Mouse (Mus musculus): Measurements from ENCODE around the gene Npsr1. TPM values are rescaled to one million over a fixed set of nuclear protein-coding genes. Genes with fewer than 3 reads are reported as not detected.

Gene Npsr1
- polyA plus RNA-seq, 1 experiment from 2014 or later: 0.17 TPM

DNA sequence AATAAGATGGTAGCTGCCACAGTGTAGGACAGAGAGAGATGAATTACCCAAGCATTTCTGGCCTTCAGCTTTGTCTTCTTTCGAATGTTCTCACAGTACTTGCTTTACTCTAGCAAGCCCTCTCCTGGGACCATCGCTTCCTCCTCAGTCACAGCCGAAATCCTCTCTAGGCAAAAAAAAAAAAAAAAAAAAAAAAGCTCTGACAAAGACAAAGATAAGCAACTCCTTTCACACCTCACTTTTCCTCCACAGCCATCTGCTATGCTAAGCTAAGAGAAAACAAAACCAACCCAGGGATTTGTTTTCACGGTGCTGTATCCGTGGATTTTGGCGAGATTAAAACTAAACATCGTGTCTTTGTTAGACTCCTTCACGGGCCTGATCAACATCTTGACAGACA is 156.4 kb downstream of the Npsr1 start:
- whole genome bisulfite sequencing: 53% methylated on average over 8 of the region's 8 CpGs
- Histone ChIP-seq H3K27ac (replicated peaks) (peak overlapping the region; percentile 39; the same call in 1 of the 2 replicates), H3K9ac (replicated peaks) (no peak overlapping the region), H3K4me2 (replicated peaks) (no peak overlapping the region), H3K9me3 (no peaks in the 10 kb centered on the region), H3K27me3 (no peaks in the 10 kb centered on the region), H3K4me3 (no peak overlapping the region), H3K4me1 (no peaks in the 10 kb centered on the region), H3K36me3 (no peaks in the 10 kb centered on the region)
- ATAC-seq (replicated peaks): no peak

DNA sequence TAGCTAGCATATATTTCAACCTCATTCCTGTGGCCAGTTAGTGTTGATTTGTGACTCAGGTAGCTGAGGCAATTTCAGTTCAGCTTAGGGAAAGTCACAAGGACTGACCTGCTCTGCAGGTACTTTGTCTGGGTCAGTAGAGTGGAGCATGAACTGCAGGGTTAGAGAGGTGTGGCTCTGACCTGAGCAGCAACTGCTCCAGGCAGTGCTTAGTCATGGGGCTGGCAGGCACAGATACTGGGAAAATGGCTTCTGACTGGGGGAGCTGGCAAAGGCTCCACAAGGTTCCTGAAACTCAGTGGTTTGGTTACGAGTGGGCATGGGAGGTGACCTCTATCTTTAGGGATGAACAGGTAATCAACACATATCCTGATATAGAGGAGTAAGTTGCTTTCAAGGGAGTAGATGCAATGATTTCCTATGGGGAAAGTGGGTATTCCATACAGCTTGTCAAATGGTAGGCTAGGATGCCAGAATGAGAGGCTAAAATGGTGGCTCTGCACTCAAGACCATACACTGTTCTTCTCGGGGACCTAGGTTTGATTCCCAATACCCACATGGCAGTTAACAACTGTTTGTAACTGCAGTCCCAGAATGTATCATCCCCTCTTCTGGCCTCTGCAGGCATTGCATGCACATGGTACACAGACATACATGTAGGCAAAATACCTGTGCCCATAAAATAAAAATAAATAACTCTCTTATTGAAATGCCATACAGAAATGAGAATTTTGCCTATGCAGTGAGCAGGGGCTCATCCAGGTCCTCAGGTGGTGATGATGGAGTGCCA is 182.9 kb downstream of the Npsr1 start:
- Histone ChIP-seq H3K27me3 (no peaks in the 10 kb centered on the region), H3K27ac (replicated peaks) (no peak overlapping the region), H3K4me2 (replicated peaks) (no peak overlapping the region), H3K36me3 (no peaks in the 10 kb centered on the region), H3K4me3 (no peak overlapping the region), H3K9me3 (no peaks in the 10 kb centered on the region), H3K9ac (replicated peaks) (no peak overlapping the region), H3K4me1 (peaks cover 9% of the 10 kb centered on the region; the same call in 1 of the 2 replicates)
- no peak for ATAC-seq (replicated peaks)
- WGBS: 94% methylated on average over 2 of the region's 2 CpGs

DNA sequence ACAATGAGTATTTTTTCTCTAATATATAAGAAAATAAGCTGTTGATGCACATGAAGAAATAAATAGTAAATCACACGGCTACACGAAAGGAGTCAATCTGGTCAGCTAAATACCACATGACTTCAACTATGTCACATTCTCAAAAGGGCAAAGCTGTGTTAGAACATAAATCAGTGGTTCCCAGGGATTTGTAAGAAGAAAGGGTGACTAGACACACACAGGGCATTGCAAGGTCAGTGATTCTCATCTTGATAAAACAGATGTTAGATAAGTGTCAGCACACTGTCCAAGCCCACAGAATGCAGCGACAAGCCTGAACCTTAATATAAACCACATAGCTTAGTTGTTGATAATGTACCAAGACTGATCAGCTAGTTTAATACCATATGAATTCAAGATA is 184.8 kb downstream of the Npsr1 start:
- ATAC-seq (replicated peaks): no peak
- Histone ChIP-seq H3K9ac (replicated peaks) (no peak overlapping the region), H3K27ac (replicated peaks) (peak overlapping the region; percentile 83), H3K27me3 (no peaks in the 10 kb centered on the region), H3K4me1 (peaks cover 9% of the 10 kb centered on the region; the same call in 1 of the 2 replicates), H3K36me3 (no peaks in the 10 kb centered on the region), H3K9me3 (no peaks in the 10 kb centered on the region), H3K4me2 (replicated peaks) (no peak overlapping the region), H3K4me3 (no peak overlapping the region)
- WGBS: 74% methylated on average over 3 of the region's 3 CpGs

DNA sequence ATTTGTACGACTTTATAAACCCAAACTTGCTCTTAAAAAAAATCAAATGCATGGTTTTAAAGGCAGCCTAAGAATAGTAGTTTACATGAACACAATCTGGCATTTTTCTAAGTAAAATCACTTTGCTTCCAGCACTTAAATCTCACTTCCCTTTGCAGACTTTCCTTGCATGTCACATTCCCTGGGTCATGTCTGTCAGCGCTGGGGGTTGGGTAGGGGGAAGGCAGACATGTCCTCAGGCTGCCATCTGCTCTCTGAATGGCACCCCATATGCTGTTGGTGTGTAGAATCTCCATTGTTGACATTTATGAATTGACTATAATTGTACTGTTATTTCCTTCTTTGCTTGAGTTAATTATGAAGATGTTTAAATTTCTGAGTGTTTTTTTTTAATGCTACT is 185.3 kb downstream of the Npsr1 start:
- no peak overlapping the region for H3K9ac ChIP-seq (replicated peaks)
- H3K4me2 ChIP-seq (replicated peaks): no peak overlapping the region
- no peaks in the 10 kb centered on the region for H3K9me3 ChIP-seq
- WGBS: 73% methylated on average over 2 of the region's 2 CpGs
- H3K4me3 ChIP-seq: no peak overlapping the region
- H3K27me3 ChIP-seq: no peaks in the 10 kb centered on the region
- H3K36me3 ChIP-seq: no peaks in the 10 kb centered on the region
- H3K4me1 ChIP-seq: peaks cover 9% of the 10 kb centered on the region; the same call in 1 of the 2 replicates
- peak overlapping the region; percentile 83 for H3K27ac ChIP-seq (replicated peaks)
- peak; percentile 87 for ATAC-seq (replicated peaks)

DNA sequence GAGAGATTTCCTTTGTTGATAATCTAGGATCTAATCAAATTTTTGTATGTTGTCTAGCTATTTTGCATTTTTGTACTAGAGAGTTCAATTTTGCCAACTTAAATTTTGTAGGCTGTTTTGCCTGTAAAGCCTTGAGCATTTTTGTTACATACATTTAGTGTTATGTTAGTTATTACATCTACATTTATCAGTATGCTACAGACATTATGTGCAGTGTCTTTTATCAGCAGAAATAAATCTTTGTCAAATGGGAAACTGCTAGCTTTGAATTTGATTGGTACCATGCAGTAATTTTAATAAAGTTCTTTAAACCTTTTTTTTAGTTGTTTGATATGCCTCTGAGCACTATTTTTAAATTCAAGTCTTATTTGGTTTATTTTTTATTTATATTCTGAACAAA is 185.7 kb downstream of the Npsr1 start:
- no peak overlapping the region; the same call in 1 of the 2 replicates for H3K27ac ChIP-seq (replicated peaks)
- no peaks in the 10 kb centered on the region for H3K9me3 ChIP-seq
- ATAC-seq (replicated peaks): no peak
- no peak overlapping the region for H3K9ac ChIP-seq (replicated peaks)
- H3K4me1 ChIP-seq: peaks cover 9% of the 10 kb centered on the region; the same call in 1 of the 2 replicates
- H3K36me3 ChIP-seq: no peaks in the 10 kb centered on the region
- no peak overlapping the region for H3K4me3 ChIP-seq
- H3K27me3 ChIP-seq: no peaks in the 10 kb centered on the region
- H3K4me2 ChIP-seq (replicated peaks): no peak overlapping the region

DNA sequence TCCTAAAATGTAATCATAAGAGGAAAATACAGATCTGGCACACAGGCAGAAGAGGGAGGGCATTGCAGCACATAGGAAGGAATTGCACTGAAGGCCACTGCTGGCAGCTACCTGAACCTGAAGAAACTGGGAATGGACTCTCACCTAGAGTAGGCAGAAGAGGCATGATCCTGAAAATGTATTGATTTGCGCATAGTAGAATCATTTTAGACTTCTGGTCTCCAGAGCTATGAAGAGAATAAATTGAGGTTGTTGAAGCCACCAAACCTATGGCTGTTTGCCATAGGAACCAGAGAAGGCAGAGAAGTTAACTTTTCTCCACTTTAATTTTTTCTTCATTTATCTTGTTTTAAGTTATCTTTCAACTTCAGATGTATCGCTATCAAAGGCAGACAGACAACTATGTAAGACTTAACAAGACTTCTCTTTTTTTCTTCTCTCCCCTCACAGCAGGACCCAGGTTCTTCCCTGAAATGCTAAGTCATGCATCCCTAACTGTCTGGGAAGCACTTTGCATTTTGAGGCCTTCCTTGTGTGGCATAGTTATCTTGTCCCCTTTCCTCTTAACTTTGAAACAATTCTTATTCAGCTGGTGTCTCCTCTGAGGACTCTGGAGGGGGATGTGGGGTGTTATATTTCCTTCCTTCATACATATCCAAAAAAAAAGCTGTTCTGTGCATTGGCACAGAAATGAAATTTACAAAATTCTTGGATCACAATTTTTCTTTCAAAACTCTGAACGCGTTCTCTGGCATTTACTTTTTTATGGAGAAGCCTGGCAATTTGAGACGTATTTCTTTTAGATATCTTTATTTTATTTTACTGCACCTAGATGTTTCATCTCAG is 186.7 kb downstream of the Npsr1 start:
- H3K27ac ChIP-seq (replicated peaks): peak overlapping the region; percentile 75
- ATAC-seq (replicated peaks): no peak
- no peaks in the 10 kb centered on the region for H3K9me3 ChIP-seq

DNA sequence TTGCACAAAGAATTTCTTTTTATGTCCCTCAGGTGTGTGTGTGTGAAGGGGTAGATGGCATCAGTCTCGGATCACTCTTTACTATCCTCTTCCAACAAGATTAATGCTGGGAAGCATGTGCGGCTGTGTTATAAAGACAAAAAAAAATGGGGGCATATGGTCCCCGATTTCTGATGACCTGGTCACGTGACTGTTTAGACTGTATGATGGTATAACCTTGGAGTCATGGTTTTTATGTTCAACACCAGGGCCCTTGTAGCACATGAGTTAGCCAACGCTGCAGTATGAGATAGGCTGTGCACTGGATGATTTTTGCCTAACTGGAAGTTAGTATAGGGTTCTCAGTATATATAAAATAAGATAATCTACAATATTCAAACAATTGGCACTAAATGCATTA is 187.6 kb downstream of the Npsr1 start:
- 94% methylated on average over 5 of the region's 5 CpGs for WGBS
- no peak overlapping the region for H3K4me3 ChIP-seq
- no peaks in the 10 kb centered on the region for H3K9me3 ChIP-seq
- peaks cover 9% of the 10 kb centered on the region; the same call in 1 of the 2 replicates for H3K4me1 ChIP-seq
- H3K4me2 ChIP-seq (replicated peaks): no peak overlapping the region
- no peak overlapping the region for H3K9ac ChIP-seq (replicated peaks)
- no peaks in the 10 kb centered on the region for H3K27me3 ChIP-seq
- no peak for ATAC-seq (replicated peaks)
- peak overlapping the region; percentile 70 for H3K27ac ChIP-seq (replicated peaks)
- H3K36me3 ChIP-seq: no peaks in the 10 kb centered on the region

More for the DNA sequence above, 186.7 kb downstream of the Npsr1 start:
- Histone ChIP-seq H3K4me2 (replicated peaks) (no peak overlapping the region), H3K9ac (replicated peaks) (no peak overlapping the region), H3K4me3 (no peak overlapping the region), H3K36me3 (no peaks in the 10 kb centered on the region), H3K4me1 (peaks cover 9% of the 10 kb centered on the region; the same call in 1 of the 2 replicates), H3K27me3 (no peaks in the 10 kb centered on the region)
- whole genome bisulfite sequencing: 74% methylated on average over 5 of the region's 5 CpGs

DNA sequence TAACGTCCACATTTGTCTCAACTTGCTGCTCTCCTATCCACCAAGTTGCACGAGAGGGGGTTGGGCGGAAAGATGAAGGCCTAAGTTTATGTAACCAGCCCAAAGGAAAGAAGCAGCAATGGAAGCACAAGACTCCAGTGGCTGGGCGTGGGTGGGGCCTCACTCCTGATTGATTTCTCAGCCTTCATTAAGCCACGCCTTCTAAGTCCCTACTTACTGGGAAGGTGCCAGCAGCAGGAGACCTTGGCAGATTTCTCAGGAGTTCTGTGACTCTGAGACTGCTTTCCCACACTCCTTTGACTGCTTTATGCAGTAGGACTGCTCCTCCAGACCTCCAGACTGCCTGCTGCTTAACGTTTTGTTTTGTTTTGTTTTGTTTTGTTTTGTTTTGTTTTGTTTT is 193.6 kb downstream of the Npsr1 start:
- 40% methylated on average over 6 of the region's 6 CpGs for WGBS

DNA sequence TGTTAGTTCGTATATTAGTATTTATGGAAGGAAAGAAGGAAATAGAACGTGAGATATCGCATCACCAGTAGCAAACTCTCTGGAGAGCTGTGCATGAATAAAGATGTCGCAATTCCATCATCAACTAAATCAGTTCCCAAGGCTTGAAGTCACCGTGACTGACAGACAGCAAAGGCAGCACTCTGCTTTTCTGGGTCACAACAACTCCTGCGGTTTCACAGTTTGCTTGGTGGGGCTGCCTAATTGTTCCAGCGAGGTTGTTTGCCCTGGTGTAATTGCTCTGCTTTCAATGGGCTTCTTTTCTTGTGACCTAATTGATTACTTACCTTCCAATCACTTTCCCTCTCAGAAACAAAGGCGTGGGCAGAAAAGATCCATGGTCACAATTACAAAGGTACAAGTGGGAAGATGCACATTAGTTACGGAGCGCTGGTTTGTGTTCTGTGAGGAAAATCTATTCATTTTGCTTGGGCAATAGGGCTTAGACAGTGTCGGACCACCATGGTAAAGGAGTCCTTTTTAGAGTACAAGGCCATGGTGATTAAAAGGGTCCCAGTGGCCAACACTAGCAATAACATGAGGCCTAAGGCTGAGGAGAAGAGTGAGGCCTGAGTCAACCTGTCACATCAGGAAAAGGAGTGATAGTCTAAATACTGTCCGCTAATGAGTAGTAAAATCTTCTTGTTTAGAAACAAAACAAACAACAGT is 195.6 kb downstream of the Npsr1 start:
- Histone ChIP-seq H3K9ac (replicated peaks) (no peak overlapping the region), H3K27me3 (no peaks in the 10 kb centered on the region), H3K9me3 (no peaks in the 10 kb centered on the region), H3K36me3 (no peaks in the 10 kb centered on the region), H3K4me3 (no peak overlapping the region), H3K27ac (replicated peaks) (no peak overlapping the region), H3K4me1 (0 out of 2 replicates have a peak, but pooled peaks cover 3% of the 10 kb centered on the region), H3K4me2 (replicated peaks) (no peak overlapping the region)
- ATAC-seq (replicated peaks): no peak
- 27% methylated on average over 12 of the region's 12 CpGs for WGBS

More for the DNA sequence above, 193.6 kb downstream of the Npsr1 start:
- Histone ChIP-seq H3K27me3 (no peaks in the 10 kb centered on the region), H3K4me2 (replicated peaks) (no peak overlapping the region), H3K9ac (replicated peaks) (no peak overlapping the region), H3K27ac (replicated peaks) (no peak overlapping the region), H3K9me3 (no peaks in the 10 kb centered on the region), H3K4me3 (no peak overlapping the region), H3K36me3 (no peaks in the 10 kb centered on the region), H3K4me1 (0 out of 2 replicates have a peak, but pooled peaks cover 3% of the 10 kb centered on the region)
- ATAC-seq (replicated peaks): no peak

DNA sequence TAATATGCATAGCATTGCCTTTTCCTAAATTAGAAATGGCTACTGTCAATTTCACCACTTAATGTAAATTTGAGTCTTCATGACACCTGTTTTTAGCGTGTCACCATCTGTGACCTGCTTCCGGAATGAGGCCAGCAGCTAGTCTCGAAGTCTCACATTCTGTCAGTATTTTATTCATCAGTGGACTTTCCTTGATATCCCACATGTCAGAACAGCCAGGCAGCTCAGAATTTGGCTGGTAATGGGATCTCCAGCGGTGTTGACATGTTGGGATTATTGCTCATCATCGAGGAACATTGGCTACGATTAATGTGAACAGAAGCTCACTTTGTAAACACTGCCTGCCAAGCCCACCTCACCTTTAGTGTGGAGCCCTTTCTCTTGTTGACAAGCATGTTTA is 205.1 kb downstream of the Npsr1 start:
- no peak for ATAC-seq (replicated peaks)
- no peaks in the 10 kb centered on the region for H3K36me3 ChIP-seq
- H3K27me3 ChIP-seq: no peaks in the 10 kb centered on the region
- no peak overlapping the region for H3K4me3 ChIP-seq
- H3K9ac ChIP-seq (replicated peaks): no peak overlapping the region
- no peak overlapping the region for H3K27ac ChIP-seq (replicated peaks)
- H3K4me1 ChIP-seq: peaks cover 7% of the 10 kb centered on the region; the same call in 1 of the 2 replicates
- WGBS: 68% methylated on average over 6 of the region's 6 CpGs
- H3K9me3 ChIP-seq: no peaks in the 10 kb centered on the region
- H3K4me2 ChIP-seq (replicated peaks): no peak overlapping the region

DNA sequence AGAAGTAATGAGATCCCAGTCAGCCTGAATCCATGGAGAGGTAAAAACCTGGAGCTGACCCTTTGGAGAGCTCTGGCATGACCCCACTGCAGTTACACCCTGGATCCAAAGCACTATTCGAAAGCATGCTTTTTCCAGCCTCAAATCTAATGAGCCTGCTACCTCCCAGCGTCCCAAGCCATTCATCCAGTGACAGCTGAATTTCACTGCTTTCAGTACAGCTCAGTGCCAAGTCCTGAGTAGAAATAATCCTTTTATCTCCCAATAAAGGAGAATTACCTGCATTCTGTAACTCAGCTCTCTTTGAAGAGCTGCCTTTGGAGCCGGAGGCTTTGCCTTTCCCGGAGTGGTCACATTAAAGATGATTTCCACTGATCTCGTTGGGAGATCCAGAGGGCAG is 209.2 kb downstream of the Npsr1 start:
- peaks cover 7% of the 10 kb centered on the region; the same call in 1 of the 2 replicates for H3K4me1 ChIP-seq
- WGBS: 2% methylated on average over 5 of the region's 5 CpGs
- no peak overlapping the region for H3K27ac ChIP-seq (replicated peaks)
- H3K4me2 ChIP-seq (replicated peaks): no peak overlapping the region
- H3K9me3 ChIP-seq: no peaks in the 10 kb centered on the region
- ATAC-seq (replicated peaks): peak; percentile 70; the same call in 1 of the 2 replicates
- no peaks in the 10 kb centered on the region for H3K36me3 ChIP-seq
- no peak overlapping the region for H3K4me3 ChIP-seq
- no peak overlapping the region for H3K9ac ChIP-seq (replicated peaks)
- no peaks in the 10 kb centered on the region for H3K27me3 ChIP-seq

Measured in forebrain, embryonic 15.5 days (tissue).